Mouse (Mus musculus) midbrain, embryonic 14.5 days (tissue): Measurements from ENCODE around the gene Srsf9. TPM values are rescaled to one million over a fixed set of nuclear protein-coding genes. Genes with fewer than 3 reads are reported as not detected.

Experiments used
- ATAC-seq: fragments of 200-750 bp; cut with Nextera tagmentation; 2 replicates; pipeline ENCODE4 v1.8.0; 2017; ENCODE audit warnings: moderate number of reproducible peaks, moderate library complexity; ENCODE audit not compliant: low FRiP score, low TSS enrichment
- DNase-seq: peaks from one replicate; pipeline ENCODE4 v3.0.0-alpha.2; 2015
- H3K27ac ChIP-seq: fragments of 300-500 bp; sonication (generic); replicated peaks from 2 replicates; pipeline ENCODE4 v1.5.1; 2014; ENCODE audit warnings: mild to moderate bottlenecking, low read depth, low read length, moderate library complexity
- H3K27me3 ChIP-seq: fragments of 300-500 bp; sonication (generic); 2 replicates; pipeline ENCODE4 v1.6.1; 2014; ENCODE audit warnings: low read length, control low read depth, mixed read lengths; ENCODE audit not compliant: control insufficient read depth, insufficient read depth
- H3K36me3 ChIP-seq: fragments of 300-500 bp; sonication (generic); 2 replicates; pipeline ENCODE4 v1.6.1; 2014; ENCODE audit warnings: low read length, control low read depth; ENCODE audit not compliant: control insufficient read depth, insufficient read depth
- H3K4me1 ChIP-seq: fragments of 300-500 bp; sonication (generic); 2 replicates; pipeline ENCODE4 v1.6.1; 2014; ENCODE audit warnings: mild to moderate bottlenecking, antibody characterized with exemption, low read length, control low read depth; ENCODE audit not compliant: control insufficient read depth, insufficient read depth
- H3K4me2 ChIP-seq: fragments of 300-500 bp; sonication (generic); 2 replicates; pipeline ENCODE4 v1.6.1; 2014; ENCODE audit warnings: mild to moderate bottlenecking, low read length, moderate library complexity
- H3K4me3 ChIP-seq: fragments of 300-500 bp; sonication (generic); replicated peaks from 2 replicates; pipeline ENCODE4 v1.5.1; 2014; ENCODE audit warnings: low read depth, low read length
- H3K9ac ChIP-seq: fragments of 300-500 bp; sonication (generic); replicated peaks from 2 replicates; pipeline ENCODE4 v1.6.1; 2014; ENCODE audit warnings: mild to moderate bottlenecking, low read length, moderate library complexity
- H3K9me3 ChIP-seq: fragments of 300-500 bp; sonication (generic); 2 replicates; pipeline ENCODE4 v1.6.1; 2016; ENCODE audit warnings: low read length, control low read depth, mixed read lengths; ENCODE audit not compliant: control insufficient read depth
- WGBS: fragments of 180-500 bp; shearing (Covaris S2); extraction: QIAGEN DNeasy Blood & Tissue Kit; methylation state at CpG from one replicate; pipeline ENCODE4 v1.1.7; 2014; 5-methylcytosine and 5-hydroxymethylcytosine counted together
- polyA plus RNA-seq: library from polyadenylated mRNA; unstranded; fragments of >200 nt; fragmentation: Nextera tagmentation; extraction: Ambion mirVana; gene quantifications from 2 replicates; pipeline ENCODE4 v1.2.1, GENCODE M21; 2014

Srsf9 gene
- polyA plus RNA-seq, 1 experiment from 2014 or later, result 150 TPM

DNA sequence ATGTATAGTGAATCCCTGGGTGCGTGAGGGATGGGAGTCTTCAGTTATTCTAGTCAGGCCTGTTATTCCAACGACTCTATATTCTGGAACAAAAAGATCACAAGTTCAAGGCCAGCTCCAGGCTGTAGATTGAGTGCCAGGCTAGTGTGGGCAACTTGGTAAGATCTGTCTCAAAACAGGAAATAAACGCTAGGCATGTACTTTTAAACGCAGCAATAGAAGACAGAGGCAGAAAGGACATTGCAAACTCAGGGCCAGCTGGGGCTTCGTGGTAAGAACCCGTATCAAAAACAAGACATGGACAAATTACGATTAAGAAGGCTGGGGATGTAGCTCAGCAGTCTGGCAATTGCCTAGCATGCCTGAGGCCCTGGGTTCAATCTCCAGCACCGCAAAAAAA, 32.5 kb downstream of the Srsf9 start:
- Histone ChIP-seq H3K36me3 (no peaks in the 10 kb centered on the region), H3K4me3 (no peak overlapping the region), H3K4me2 (no peak overlapping the region), H3K27ac (no peak overlapping the region), H3K4me1 (no peaks in the 10 kb centered on the region), H3K9ac (no peak overlapping the region), H3K9me3 (no peaks in the 10 kb centered on the region), H3K27me3 (no peaks in the 10 kb centered on the region)
- ATAC-seq, result no peak
- WGBS, result 85% methylated on average over 8 of the region's 8 CpGs
- DNase-seq, result no peak

DNA sequence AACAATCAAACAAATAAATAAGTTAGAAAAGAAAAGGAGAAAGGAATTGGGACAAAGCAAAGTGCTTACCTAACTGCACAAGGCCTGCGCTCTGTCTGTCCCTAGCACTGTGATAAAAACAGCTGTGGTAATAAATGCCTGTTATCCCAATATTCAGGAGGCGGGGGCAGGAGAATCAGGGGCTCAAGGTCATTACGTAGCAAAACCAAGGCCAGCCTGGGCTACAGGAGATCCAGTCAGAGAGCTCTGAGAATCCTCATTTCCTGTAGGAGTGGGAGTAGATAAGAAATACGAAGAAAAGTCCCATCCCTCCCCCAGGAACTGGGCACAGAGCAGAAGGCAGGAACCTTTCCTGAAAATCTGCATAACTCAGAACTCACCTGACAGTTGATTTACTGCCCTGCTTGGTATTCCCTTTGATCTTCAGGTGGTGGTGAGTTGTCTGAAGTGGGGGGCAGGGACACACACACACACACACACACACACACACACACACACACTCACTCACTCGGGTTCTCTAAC, 32.9 kb downstream of the Srsf9 start:
- DNase-seq (no peak), ATAC-seq (no peak)
- Histone ChIP-seq H3K4me3 (no peak overlapping the region), H3K4me2 (no peak overlapping the region), H3K9me3 (no peaks in the 10 kb centered on the region), H3K27me3 (no peaks in the 10 kb centered on the region), H3K9ac (no peak overlapping the region), H3K36me3 (no peaks in the 10 kb centered on the region), H3K4me1 (no peaks in the 10 kb centered on the region), H3K27ac (no peak overlapping the region)
- WGBS, result 67% methylated on average over 5 of the region's 5 CpGs

DNA sequence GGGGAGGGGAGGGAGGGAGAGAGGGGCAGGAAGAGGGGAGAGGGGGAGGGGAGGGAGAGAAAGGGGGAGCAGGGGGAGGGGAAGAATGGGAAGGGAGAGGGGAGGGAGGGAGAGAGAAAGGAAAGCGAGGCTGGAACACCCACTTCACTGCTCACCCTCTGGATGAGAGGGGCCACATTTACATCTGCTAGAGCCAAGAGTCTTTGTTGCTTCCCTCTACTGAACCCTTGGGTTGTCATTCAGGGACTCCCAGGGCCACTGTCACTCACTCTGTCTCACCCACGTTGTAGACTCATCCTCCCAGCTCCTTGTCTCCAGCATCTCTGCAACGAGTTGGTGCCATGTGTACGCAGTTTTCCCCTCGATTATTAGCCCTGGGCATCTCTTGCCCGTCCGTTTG, 35.2 kb downstream of the Srsf9 start:
- 24% methylated on average over 7 of the region's 7 CpGs for WGBS
- Histone ChIP-seq H3K27me3 (no peaks in the 10 kb centered on the region), H3K4me1 (no peaks in the 10 kb centered on the region), H3K36me3 (no peaks in the 10 kb centered on the region), H3K27ac (no peak overlapping the region), H3K9me3 (no peaks in the 10 kb centered on the region), H3K4me3 (no peak overlapping the region), H3K4me2 (no peak overlapping the region), H3K9ac (no peak overlapping the region)
- no peak for DNase-seq
- no peak for ATAC-seq

DNA sequence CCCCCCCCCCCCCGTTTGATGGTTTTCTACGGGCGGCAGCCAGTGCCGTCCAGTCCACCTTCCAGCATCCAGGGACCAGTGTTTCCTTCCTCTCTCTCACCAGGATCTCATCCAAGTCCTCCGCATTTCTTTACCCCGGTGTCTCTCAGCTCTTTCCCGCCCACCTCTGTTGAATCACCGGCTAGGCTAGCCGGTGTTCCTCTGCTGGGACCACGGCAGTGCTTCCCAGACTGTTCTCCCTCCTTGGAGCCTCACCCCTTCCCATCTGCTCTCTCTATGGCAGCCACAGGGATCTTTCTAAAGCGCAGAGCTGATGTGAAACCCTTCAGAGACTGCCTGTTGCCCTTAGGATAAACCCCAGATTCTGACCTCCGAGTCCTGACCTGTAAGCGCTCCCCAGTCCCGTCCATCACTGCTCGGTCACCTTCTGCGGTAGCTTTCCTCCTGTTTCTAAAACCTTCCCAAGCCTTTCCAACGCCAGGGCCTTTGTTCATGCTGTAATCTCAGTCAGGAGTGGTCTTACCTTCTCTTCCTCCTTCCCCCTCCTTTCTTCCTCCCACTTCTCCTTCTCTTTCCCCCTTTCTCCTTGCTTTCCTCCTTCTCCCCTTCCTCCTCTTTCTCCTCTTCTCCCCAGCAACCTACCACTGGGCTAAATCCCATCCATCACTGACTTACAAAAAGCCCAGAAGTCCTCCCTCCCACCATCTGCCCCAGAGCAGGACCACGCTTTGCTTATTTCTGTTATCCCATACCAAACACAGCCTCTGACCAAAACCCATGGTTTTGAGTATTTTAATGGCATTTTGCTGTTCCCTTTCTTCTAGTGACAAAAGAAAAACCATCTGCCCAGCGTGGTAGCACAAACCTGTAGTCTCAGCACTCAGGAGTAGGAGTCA, 36.1 kb downstream of the Srsf9 start:
- WGBS, result 18% methylated on average over 18 of the region's 19 CpGs
- ATAC-seq, result no peak
- H3K27ac ChIP-seq, result 0 out of 2 replicates have a peak overlapping the region, but pooled peaks have one; percentile 41
- no peaks in the 10 kb centered on the region for H3K27me3 ChIP-seq
- H3K9ac ChIP-seq, result no peak overlapping the region
- H3K9me3 ChIP-seq, result no peaks in the 10 kb centered on the region
- peak; percentile 32 for DNase-seq
- no peak overlapping the region for H3K4me2 ChIP-seq
- no peaks in the 10 kb centered on the region for H3K36me3 ChIP-seq
- H3K4me1 ChIP-seq, result no peaks in the 10 kb centered on the region
- H3K4me3 ChIP-seq, result no peak overlapping the region

DNA sequence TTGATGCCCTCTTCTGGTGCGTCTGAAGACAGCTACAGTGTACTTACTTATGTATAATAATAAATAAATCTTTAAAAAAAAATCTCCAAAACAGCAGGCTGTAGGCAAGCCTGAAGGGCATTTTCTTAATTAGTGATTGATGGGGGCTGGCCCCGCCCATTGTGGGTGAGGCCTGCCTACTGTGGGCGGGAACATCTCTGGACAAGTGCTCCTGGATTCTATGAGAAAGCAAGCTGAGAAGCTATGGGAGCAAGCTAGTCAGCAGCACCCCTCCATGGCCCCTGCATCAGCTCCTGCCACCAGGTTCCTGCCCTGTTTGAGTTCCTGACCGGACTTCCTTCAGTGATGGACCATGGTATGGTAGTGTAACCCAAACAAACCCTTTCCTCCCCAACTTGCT, 37.8 kb downstream of the Srsf9 start:
- WGBS, result 92% methylated on average over 4 of the region's 4 CpGs
- H3K9ac ChIP-seq, result no peak overlapping the region
- no peaks in the 10 kb centered on the region for H3K4me1 ChIP-seq
- H3K4me2 ChIP-seq, result no peak overlapping the region
- H3K27ac ChIP-seq, result no peak overlapping the region
- DNase-seq, result no peak
- no peaks in the 10 kb centered on the region for H3K9me3 ChIP-seq
- no peaks in the 10 kb centered on the region for H3K27me3 ChIP-seq
- no peaks in the 10 kb centered on the region for H3K36me3 ChIP-seq
- H3K4me3 ChIP-seq, result no peak overlapping the region
- no peak for ATAC-seq

DNA sequence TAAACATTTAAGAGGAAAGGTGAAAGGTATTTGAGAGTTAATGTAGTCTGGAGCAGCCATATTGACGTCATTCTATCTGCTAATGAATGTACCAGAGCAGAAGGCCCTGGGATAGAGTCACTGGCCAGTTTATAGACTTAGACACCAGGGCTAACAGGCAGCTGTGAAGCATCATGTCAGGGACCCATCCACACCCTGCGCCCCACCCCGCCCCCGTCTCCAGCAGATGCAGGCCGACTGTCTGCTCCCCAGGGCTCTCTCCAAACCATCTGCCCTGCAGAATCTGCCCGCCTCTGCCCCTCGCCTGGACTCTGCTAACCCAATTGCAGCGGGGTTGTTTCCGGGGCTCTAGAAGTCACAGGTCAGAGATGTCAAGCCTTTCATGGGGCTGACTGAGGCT, 44.8 kb downstream of the Srsf9 start:
- 34% methylated on average over 9 of the region's 9 CpGs for WGBS
- Histone ChIP-seq H3K9me3 (no peaks in the 10 kb centered on the region), H3K27ac (0 out of 2 replicates have a peak overlapping the region, but pooled peaks have one; percentile 26), H3K36me3 (no peaks in the 10 kb centered on the region), H3K27me3 (no peaks in the 10 kb centered on the region), H3K4me2 (no peak overlapping the region), H3K4me1 (peaks cover 12% of the 10 kb centered on the region; the same call in 1 of the 2 replicates), H3K4me3 (no peak overlapping the region), H3K9ac (no peak overlapping the region)
- DNase-seq (no peak), ATAC-seq (no peak)

DNA sequence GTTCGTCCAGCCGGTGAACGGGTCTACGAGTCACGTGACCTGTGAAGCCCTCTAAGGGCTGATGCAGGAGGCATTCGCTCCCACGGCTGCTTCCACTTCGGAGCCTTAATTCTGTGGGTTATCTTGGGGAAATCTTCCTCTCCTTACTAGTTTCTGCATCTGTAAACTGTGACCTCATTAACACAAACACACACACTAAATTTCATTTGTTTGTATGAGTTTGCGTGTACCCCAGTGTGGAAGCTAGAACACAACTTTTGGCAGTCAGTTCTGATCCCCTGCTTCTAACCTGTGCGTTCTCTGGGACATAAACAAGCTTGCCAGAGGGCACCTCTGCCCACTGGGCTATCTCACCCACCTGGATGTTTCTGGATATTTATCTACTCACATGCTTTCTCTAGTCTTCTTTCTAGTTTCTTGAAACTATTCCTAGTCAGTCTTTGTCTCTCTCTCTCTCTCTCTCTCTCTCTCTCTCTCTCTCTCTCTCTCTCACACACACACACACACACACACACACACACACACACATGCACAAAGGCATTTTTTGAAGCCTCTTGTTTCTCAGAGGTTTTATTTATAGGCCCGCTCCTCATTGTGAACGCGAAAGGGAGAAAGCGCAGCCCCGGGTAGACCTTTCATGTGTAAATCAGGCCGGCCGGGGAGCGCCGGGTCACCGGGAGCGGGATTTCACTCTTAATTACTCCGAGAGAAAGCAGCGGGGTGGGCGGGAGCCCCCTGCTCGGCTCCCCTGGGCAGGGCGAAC, 46.6 kb downstream of the Srsf9 start:
- peak; percentile 89 for ATAC-seq
- Histone ChIP-seq H3K4me1 (peaks cover 12% of the 10 kb centered on the region; the same call in 1 of the 2 replicates), H3K9ac (peak overlapping the region; percentile 28; the same call in 1 of the 2 replicates), H3K4me2 (peak overlapping the region; percentile 60), H3K36me3 (no peaks in the 10 kb centered on the region), H3K27me3 (no peaks in the 10 kb centered on the region), H3K9me3 (no peaks in the 10 kb centered on the region), H3K27ac (peak overlapping the region; percentile 75), H3K4me3 (peak overlapping the region; percentile 24)
- WGBS, result 6% methylated on average over 26 of the region's 26 CpGs
- peak; percentile 89 for DNase-seq

DNA sequence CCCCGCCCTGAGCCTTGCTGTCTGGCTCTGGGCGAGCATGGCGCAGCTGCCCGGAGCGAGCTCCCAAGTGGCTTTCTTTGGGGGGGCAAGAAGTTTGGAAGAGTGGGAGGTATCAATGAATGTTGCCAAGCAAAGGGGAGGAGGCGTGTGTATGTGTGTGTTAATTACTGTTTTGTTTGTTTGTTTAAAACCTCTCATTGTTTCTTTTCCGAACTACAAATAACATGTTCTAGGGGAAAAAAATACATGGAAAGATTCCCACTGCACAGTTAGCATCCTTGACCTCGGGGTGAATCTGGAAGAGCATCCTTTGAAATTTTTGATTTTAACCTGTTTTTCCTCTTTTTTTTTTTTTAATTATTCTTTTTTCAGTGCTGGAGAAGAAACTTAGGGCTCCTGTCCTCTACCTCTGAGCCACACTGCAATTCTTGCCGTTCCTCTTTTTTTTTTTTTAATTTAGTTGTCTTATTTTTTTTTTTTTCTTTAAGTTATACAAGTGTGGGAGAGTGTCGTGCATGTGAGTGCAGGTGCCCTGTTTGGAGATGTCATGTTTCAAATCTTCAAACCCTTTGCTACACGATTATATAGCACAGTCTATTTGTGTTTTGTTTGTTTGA, 47.3 kb downstream of the Srsf9 start:
- no peak for DNase-seq
- Histone ChIP-seq H3K4me2 (peak overlapping the region; percentile 60), H3K27ac (peak overlapping the region; percentile 75), H3K4me3 (peak overlapping the region; percentile 24), H3K9ac (peak overlapping the region; percentile 28; the same call in 1 of the 2 replicates), H3K9me3 (no peaks in the 10 kb centered on the region), H3K36me3 (no peaks in the 10 kb centered on the region), H3K27me3 (no peaks in the 10 kb centered on the region), H3K4me1 (peaks cover 12% of the 10 kb centered on the region; the same call in 1 of the 2 replicates)
- ATAC-seq, result no peak
- 3% methylated on average over 11 of the region's 11 CpGs for WGBS
